Mouse (Mus musculus): ENCODE measurements around the gene Hspa1b. TPM values are rescaled to one million over a fixed set of nuclear protein-coding genes. Genes with fewer than 3 reads are reported as not detected.
A peak's percentile ranks its signal among the peaks of the same experiment; 100 is the strongest.

Gene Hspa1b
- polyA plus RNA-seq, 1 experiment from 2014 or later = 3.6 TPM

DNA sequence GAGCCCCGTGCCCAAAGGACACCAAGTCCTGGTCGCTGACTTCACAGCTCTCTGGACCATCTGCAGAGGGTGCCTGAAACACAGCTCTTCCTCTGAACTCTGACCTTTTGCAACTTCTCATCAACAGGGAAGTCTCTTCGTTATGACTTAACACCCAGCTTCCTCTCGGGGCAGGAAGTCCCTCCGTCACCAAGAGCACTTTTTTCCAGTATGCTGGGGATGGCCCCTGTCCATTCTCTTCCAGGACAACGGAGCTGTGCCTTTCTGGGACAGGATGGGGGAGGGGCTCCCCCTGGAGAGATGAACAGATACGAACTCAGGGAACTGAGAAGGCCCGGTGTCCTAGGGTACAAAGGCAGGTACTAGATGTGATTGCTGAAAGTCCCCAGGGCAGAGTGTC is 24.2 kb downstream of the Hspa1b start:
- Histone ChIP-seq H3K9me3 (no peaks in the 10 kb centered on the region), H3K4me3 (no peak overlapping the region), H3K4me1 (peaks cover 16% of the 10 kb centered on the region), H3K27me3 (no peaks in the 10 kb centered on the region), H3K36me3 (peaks cover 16% of the 10 kb centered on the region), H3K9ac (no peak overlapping the region), H3K4me2 (no peak overlapping the region), H3K27ac (no peak overlapping the region)
- WGBS = 50% methylated on average over 8 of the region's 8 CpGs
- ATAC-seq (ENCODE audit: insufficient number of reproducible peaks, low FRiP score, low TSS enrichment, low read depth) = no peak

DNA sequence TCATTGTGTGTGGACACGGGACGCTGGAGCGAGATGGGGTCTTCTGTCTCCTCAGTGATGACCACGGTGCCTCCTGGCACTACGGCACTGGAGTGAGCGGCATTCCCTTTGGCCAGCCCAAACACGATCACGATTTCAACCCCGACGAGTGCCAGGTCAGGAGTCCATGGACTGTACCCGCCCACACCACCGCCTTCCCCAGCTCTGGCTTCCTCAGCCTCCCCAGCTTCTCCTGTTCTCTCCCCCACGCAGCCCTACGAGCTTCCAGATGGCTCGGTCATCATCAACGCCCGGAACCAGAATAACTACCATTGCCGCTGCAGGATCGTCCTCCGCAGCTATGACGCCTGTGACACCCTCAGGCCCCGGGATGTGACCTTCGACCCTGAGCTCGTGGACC is 25.0 kb downstream of the Hspa1b start:
- Histone ChIP-seq H3K27ac (no peak overlapping the region), H3K4me2 (no peak overlapping the region)
- 68% methylated on average over 24 of the region's 24 CpGs for WGBS

DNA sequence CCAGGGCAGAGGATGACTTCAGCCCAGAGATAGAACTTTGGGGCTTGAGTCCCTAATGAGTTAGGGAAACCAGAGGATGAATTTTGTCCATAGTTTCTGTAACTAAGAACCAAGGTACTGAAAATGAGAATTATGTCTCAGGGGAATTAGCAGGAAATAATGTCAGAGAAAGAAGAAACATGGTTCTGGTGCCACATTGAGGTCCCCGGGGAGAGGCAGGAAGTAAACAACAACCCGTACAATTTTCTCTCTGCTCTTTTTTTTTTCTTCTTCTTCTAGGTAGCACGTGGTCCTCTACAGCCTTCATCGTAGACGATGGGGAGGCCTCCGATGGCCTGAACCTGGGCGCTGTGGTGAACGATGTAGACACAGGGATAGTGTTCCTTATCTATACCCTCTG is 26.8 kb downstream of the Hspa1b start:
- Histone ChIP-seq H3K9me3 (no peaks in the 10 kb centered on the region), H3K4me2 (peak overlapping the region; percentile 92), H3K4me1 (peaks cover 16% of the 10 kb centered on the region), H3K9ac (0 out of 2 replicates have a peak overlapping the region, but pooled peaks have one; percentile 60), H3K27me3 (no peaks in the 10 kb centered on the region), H3K36me3 (peaks cover 16% of the 10 kb centered on the region), H3K27ac (no peak overlapping the region), H3K4me3 (peak overlapping the region; percentile 54)
- 83% methylated on average over 8 of the region's 8 CpGs for WGBS
- no peak for ATAC-seq (ENCODE audit: insufficient number of reproducible peaks, low FRiP score, low TSS enrichment, low read depth)

More for the DNA sequence above, 25.0 kb downstream of the Hspa1b start:
- Histone ChIP-seq H3K36me3 (peaks cover 16% of the 10 kb centered on the region), H3K4me3 (no peak overlapping the region), H3K4me1 (peaks cover 16% of the 10 kb centered on the region), H3K9me3 (no peaks in the 10 kb centered on the region), H3K9ac (no peak overlapping the region), H3K27me3 (no peaks in the 10 kb centered on the region)
- no peak for ATAC-seq (ENCODE audit: insufficient number of reproducible peaks, low FRiP score, low TSS enrichment, low read depth)

- Histone ChIP-seq H3K4me3 (peak overlapping the region; percentile 54), H3K27me3 (no peaks in the 10 kb centered on the region), H3K36me3 (peaks cover 16% of the 10 kb centered on the region), H3K4me1 (peaks cover 16% of the 10 kb centered on the region), H3K27ac (no peak overlapping the region), H3K9me3 (no peaks in the 10 kb centered on the region), H3K9ac (peak overlapping the region; percentile 60), H3K4me2 (peak overlapping the region; percentile 92)
- ATAC-seq (ENCODE audit: insufficient number of reproducible peaks, low FRiP score, low TSS enrichment, low read depth) = no peak
- WGBS = 12% methylated on average over 14 of the region's 14 CpGs
Measured at GRCm38 (mm10) chr17:34931735-34932098, 27.3 kb downstream of the Hspa1b start.

DNA sequence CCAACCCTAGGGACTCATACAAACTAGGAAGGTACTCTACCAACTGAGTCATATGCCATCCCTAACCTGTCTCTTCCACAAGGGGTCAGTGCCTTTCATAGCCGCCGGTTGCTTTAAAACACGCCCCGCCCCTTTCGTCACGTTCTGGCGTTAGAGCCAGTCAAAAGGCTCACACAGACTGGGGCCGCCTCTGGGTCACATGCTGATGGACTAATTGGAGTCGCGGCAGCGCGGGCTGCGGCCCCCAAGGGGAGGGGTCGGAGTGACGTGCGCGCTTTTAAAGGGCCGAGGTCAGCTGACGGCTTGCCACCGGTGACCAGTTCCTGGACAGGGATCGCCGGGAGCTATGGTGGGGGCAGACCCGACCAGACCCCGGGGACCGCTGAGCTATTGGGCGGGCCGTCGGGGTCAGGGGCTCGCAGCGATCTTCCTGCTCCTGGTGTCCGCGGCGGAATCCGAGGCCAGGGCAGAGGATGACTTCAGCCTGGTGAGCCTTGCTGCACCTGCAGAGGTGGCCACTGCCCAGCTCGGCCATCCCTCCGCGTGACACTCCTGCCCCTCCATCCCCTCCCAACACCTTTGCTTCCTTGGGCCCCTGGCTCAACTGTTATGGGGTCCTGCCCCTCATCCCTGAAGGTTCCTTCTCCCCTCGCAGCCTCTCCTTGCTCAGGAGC is 27.8 kb downstream of the Hspa1b start, which contains the start of gene Neu1:
TSS of gene Neu1 (plus strand) at position 193 of the 674 bp plus-strand sequence.
- Histone ChIP-seq H3K27me3 (no peaks in the 10 kb centered on the region), H3K4me3 (peak within 1 kb of the TSS; percentile 54), H3K27ac (no peak within 1 kb of the TSS; the same call in 1 of the 2 replicates), H3K9me3 (no peaks in the 10 kb centered on the region), H3K9ac (peak within 1 kb of the TSS; percentile 60), H3K4me1 (peaks cover 16% of the 10 kb centered on the region), H3K4me2 (peak within 1 kb of the TSS; percentile 92), H3K36me3 (peaks cover 16% of the 10 kb centered on the region)
- ATAC-seq (ENCODE audit: insufficient number of reproducible peaks, low FRiP score, low TSS enrichment, low read depth) = peak; percentile 92
- under 1% methylated on average over 38 of the region's 38 CpGs for WGBS

- H3K4me1 ChIP-seq = peaks cover 8% of the 10 kb centered on the region
- no peak overlapping the region for H3K4me2 ChIP-seq
- no peaks in the 10 kb centered on the region for H3K27me3 ChIP-seq
- H3K36me3 ChIP-seq = peaks cover 3% of the 10 kb centered on the region; the same call in 1 of the 2 replicates
- WGBS = 67% methylated on average over 4 of the region's 4 CpGs
- no peak overlapping the region for H3K27ac ChIP-seq
- H3K4me3 ChIP-seq = no peak overlapping the region
- H3K9ac ChIP-seq = no peak overlapping the region
- no peak for ATAC-seq (ENCODE audit: insufficient number of reproducible peaks, low FRiP score, low TSS enrichment, low read depth)
- H3K9me3 ChIP-seq = no peaks in the 10 kb centered on the region
Measured at GRCm38 (mm10) chr17:34928841-34929240, 30.2 kb downstream of the Hspa1b start.

DNA sequence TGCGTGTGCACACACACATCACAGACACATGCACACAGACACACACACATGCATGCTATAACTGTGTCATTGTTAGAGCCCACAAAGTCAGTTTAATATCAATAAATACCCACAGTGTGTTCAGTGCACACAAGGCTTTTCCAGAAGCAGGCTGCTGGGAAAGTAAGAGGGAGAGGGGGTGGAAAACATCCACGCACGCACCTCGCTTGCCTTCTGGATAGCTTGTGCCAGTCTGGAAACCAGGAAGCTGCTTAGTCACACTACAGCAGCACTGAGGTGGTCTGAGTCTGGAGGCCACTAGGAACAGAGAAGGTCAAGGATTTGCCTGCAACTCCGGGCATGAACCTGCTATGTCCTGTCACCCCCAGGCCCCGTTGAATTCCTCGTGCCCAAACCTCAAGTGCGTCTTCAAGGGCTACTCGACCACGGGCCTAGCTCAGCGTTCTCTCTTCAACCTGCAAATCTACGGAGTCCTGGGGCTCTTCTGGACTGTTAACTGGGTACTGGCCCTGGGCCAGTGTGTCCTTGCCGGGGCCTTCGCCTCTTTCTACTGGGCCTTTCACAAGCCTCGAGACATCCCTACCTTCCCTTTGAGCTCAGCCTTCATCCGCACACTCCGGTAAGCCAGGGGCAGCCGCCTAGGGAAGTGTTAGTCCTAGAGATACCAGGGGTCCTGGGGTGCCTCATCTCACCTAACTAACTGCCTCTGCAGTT is 31.6 kb downstream of the Hspa1b start:
- Histone ChIP-seq H3K27ac (no peak overlapping the region), H3K9me3 (no peaks in the 10 kb centered on the region), H3K27me3 (no peaks in the 10 kb centered on the region), H3K4me3 (no peak overlapping the region), H3K9ac (no peak overlapping the region), H3K36me3 (no peaks in the 10 kb centered on the region), H3K4me1 (peaks cover 8% of the 10 kb centered on the region), H3K4me2 (no peak overlapping the region)
- ATAC-seq (ENCODE audit: insufficient number of reproducible peaks, low FRiP score, low TSS enrichment, low read depth) = no peak
- WGBS = 85% methylated on average over 18 of the region's 18 CpGs

DNA sequence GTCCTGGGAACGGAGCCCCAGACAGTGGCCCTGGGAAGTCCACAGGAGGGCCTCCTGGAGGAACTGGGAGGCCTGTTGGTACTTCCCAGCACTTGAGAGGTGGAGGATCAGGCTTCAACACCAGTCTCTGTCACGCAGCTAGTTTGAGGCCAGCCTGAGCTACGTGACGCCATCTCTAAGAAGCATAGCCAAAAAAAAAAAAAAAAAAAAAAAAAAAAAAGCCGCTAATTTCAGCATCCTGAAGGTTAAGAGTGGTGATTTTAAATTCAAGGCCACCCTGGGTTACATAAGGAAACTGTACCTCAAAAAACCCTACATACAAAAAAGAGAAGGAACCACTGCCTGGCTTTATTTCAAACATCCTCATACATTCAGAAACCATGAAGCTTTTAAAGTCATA is 34.8 kb downstream of the Hspa1b start:
- Histone ChIP-seq H3K36me3 (no peaks in the 10 kb centered on the region), H3K27ac (no peak overlapping the region), H3K27me3 (no peaks in the 10 kb centered on the region), H3K4me2 (no peak overlapping the region), H3K9ac (no peak overlapping the region), H3K4me3 (no peak overlapping the region), H3K9me3 (no peaks in the 10 kb centered on the region), H3K4me1 (no peaks in the 10 kb centered on the region)
- WGBS = 67% methylated on average over 5 of the region's 5 CpGs
- ATAC-seq (ENCODE audit: insufficient number of reproducible peaks, low FRiP score, low TSS enrichment, low read depth) = no peak

DNA sequence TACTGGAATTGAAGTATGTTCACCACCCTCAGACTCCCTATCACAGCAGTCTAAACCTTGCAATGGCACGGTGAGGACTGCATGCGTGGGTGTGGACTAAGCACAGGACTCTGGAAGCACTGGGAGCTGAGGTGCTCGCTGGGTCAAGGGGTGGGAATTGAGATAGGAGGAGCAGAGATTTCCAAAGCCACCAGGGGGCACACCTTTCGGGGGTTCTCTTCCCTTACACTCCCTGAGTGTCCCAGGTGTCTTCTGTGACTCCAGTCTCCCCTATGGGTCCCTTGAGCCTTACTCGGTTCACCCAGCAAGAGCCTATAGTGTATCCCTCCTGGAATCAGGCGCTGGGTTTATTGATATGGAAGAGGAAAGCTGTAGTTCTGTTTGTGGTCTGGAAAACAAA is 36.1 kb downstream of the Hspa1b start:
- ATAC-seq (ENCODE audit: insufficient number of reproducible peaks, low FRiP score, low TSS enrichment, low read depth) = no peak
- Histone ChIP-seq H3K27ac (no peak overlapping the region), H3K4me1 (no peaks in the 10 kb centered on the region), H3K4me2 (no peak overlapping the region), H3K27me3 (no peaks in the 10 kb centered on the region), H3K4me3 (no peak overlapping the region), H3K9me3 (no peaks in the 10 kb centered on the region), H3K36me3 (no peaks in the 10 kb centered on the region), H3K9ac (no peak overlapping the region)
- WGBS = 52% methylated on average over 6 of the region's 6 CpGs

DNA sequence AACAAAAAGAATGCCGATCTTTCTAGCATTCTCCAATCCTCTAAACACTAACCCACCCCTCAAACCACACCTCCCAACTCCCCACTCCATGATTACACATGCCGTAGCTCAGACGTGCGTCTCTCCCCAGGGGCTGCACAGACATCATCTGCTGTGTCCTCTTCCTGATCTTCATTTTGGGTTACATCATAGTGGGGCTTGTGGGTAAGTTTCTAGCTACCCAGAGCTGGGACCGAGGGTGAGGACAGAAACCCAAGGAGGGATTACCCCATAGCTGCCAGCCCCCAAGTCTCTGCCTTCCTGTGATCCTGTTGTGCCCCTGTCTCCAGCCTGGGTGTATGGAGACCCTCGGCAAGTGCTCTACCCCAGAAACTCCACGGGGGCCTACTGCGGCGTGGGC is 41.9 kb downstream of the Hspa1b start:
- H3K4me2 ChIP-seq = no peak overlapping the region
- WGBS = 77% methylated on average over 9 of the region's 9 CpGs
- ATAC-seq (ENCODE audit: insufficient number of reproducible peaks, low FRiP score, low TSS enrichment, low read depth) = no peak

GRCm38 (mm10) chr17:34916316-34916715 is 42.7 kb downstream of the Hspa1b start:
- Histone ChIP-seq H3K27me3 (no peaks in the 10 kb centered on the region), H3K4me3 (no peak overlapping the region), H3K4me1 (peaks cover 13% of the 10 kb centered on the region), H3K9me3 (no peaks in the 10 kb centered on the region), H3K36me3 (peaks cover 28% of the 10 kb centered on the region), H3K4me2 (no peak overlapping the region), H3K9ac (no peak overlapping the region), H3K27ac (no peak overlapping the region)
- WGBS = 78% methylated on average over 5 of the region's 5 CpGs
- no peak for ATAC-seq (ENCODE audit: insufficient number of reproducible peaks, low FRiP score, low TSS enrichment, low read depth)

More for the DNA sequence above, 41.9 kb downstream of the Hspa1b start:
- Histone ChIP-seq H3K9me3 (no peaks in the 10 kb centered on the region), H3K27ac (no peak overlapping the region), H3K27me3 (no peaks in the 10 kb centered on the region), H3K4me3 (no peak overlapping the region), H3K36me3 (peaks cover 19% of the 10 kb centered on the region), H3K9ac (no peak overlapping the region), H3K4me1 (peaks cover 13% of the 10 kb centered on the region)

- Histone ChIP-seq H3K4me2 (no peak overlapping the region), H3K27ac (no peak overlapping the region; the same call in 1 of the 2 replicates), H3K27me3 (no peaks in the 10 kb centered on the region), H3K4me3 (no peak overlapping the region), H3K9ac (no peak overlapping the region), H3K4me1 (peaks cover 13% of the 10 kb centered on the region), H3K36me3 (peaks cover 37% of the 10 kb centered on the region), H3K9me3 (no peaks in the 10 kb centered on the region)
- WGBS = 18% methylated on average over 10 of the region's 11 CpGs
- 0 out of 2 replicates have a peak, but pooled peaks have one; percentile 41 for ATAC-seq (ENCODE audit: insufficient number of reproducible peaks, low FRiP score, low TSS enrichment, low read depth)
Measured at GRCm38 (mm10) chr17:34915410-34915831, 43.6 kb downstream of the Hspa1b start.
